Mouse (Mus musculus): ENCODE results near the gene AC124502.3. TPM values are rescaled to one million over a fixed set of nuclear protein-coding genes. Genes with fewer than 3 reads are reported as not detected.
A peak's percentile ranks its signal among the peaks of the same experiment; 100 is the strongest.

The AC124502.3 gene
- polyA plus RNA-seq, 1 experiment from 2014 or later: 1.2 TPM

DNA sequence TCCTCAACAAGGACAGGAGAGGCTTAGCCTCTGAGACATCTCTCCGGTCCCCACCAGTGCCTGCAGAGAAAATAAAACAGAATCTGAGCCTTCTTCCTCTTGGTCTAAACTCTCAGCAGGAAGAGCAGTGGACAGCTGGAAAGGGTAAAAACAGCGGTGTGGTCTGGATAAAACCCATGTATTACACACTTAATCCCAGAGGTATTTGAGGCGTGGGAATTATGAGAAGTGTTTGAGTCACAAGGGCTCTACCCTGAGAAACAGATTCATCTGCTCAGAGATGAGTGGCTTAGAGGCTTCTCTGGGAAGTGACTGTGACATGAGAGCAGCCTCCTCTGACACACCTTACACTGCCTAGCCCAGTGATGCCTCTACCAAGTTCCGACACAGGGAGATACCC lies 21.1 kb upstream of the AC124502.3 start:
- no peak overlapping the region for H3K27ac ChIP-seq (ENCODE audit: low read depth, low read length)
- no peaks in the 10 kb centered on the region for H3K36me3 ChIP-seq (ENCODE audit: control insufficient read depth, insufficient read depth, low read length)
- H3K4me3 ChIP-seq (ENCODE audit: low read depth, low read length): no peak overlapping the region
- no peaks in the 10 kb centered on the region for H3K4me1 ChIP-seq (ENCODE audit: control insufficient read depth, insufficient read depth, low read length)
- H3K27me3 ChIP-seq (replicated peaks; ENCODE audit: control insufficient read depth, insufficient read depth, low read length): no peaks in the 10 kb centered on the region; the same call in 1 of the 2 replicates
- no peak for ATAC-seq
- 88% methylated on average over 4 of the region's 4 CpGs for WGBS
- no peak for DNase-seq (ENCODE audit: low spot score)
- no peak overlapping the region for H3K9ac ChIP-seq (ENCODE audit: low read length)
- no peak overlapping the region for H3K4me2 ChIP-seq (ENCODE audit: low read length)
- H3K9me3 ChIP-seq (replicated peaks; ENCODE audit: control insufficient read depth, low read length): no peaks in the 10 kb centered on the region

DNA sequence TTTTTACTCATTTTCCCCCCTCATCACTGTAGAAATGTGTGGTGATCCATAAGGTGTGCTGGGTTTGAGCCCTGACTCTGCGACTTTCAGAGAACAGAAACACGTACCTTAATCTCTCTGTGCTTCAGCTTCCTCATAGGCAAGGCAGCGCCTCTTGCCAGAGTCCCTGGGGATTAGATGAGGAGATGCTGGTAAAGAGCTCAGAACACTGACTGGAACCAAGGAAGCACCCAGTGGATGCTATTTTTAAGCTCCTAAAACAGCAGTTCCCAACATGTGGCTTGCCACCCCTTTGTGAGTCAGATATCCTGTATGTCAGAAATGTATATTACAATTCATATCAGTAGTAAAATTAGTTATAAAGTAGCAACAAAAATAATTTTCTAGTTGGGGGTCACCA lies 20.5 kb upstream of the AC124502.3 start:
- DNase-seq (ENCODE audit: low spot score): no peak
- 83% methylated on average over 3 of the region's 3 CpGs for WGBS
- no peak for ATAC-seq
- H3K9me3 ChIP-seq (replicated peaks; ENCODE audit: control insufficient read depth, low read length): no peaks in the 10 kb centered on the region
- H3K9ac ChIP-seq (ENCODE audit: low read length): no peak overlapping the region
- no peak overlapping the region for H3K4me3 ChIP-seq (ENCODE audit: low read depth, low read length)
- H3K27ac ChIP-seq (ENCODE audit: low read depth, low read length): no peak overlapping the region
- no peaks in the 10 kb centered on the region; the same call in 1 of the 2 replicates for H3K27me3 ChIP-seq (replicated peaks; ENCODE audit: control insufficient read depth, insufficient read depth, low read length)
- no peak overlapping the region for H3K4me2 ChIP-seq (ENCODE audit: low read length)
- H3K36me3 ChIP-seq (ENCODE audit: control insufficient read depth, insufficient read depth, low read length): no peaks in the 10 kb centered on the region
- no peaks in the 10 kb centered on the region for H3K4me1 ChIP-seq (ENCODE audit: control insufficient read depth, insufficient read depth, low read length)

DNA sequence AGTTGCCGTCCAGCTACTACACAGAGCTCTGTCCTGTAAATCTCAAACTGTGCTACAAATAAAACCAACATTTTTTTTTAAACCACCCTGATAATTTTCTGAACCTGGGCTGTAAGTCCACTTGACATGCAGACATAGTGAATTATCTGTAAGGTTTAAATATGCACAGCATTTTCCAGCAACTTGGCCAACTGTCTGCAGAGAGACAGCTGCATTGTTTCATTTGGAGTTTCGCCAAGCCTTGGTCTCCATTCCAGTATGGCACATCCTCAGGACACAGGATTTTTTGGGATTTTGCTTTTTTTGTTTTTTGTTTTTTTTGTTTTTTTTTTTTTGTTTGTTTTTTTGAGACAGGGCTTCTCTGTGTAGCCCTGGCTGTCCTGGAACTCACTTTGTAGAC lies 17.3 kb upstream of the AC124502.3 start:
- Histone ChIP-seq H3K4me1 (ENCODE audit: control insufficient read depth, insufficient read depth, low read length) (no peaks in the 10 kb centered on the region), H3K27me3 (replicated peaks; ENCODE audit: control insufficient read depth, insufficient read depth, low read length) (no peaks in the 10 kb centered on the region; the same call in 1 of the 2 replicates), H3K36me3 (ENCODE audit: control insufficient read depth, insufficient read depth, low read length) (no peaks in the 10 kb centered on the region), H3K9me3 (replicated peaks; ENCODE audit: control insufficient read depth, low read length) (no peaks in the 10 kb centered on the region), H3K4me2 (ENCODE audit: low read length) (no peak overlapping the region), H3K27ac (ENCODE audit: low read depth, low read length) (no peak overlapping the region), H3K9ac (ENCODE audit: low read length) (no peak overlapping the region), H3K4me3 (ENCODE audit: low read depth, low read length) (no peak overlapping the region)
- ATAC-seq (no peak), DNase-seq (ENCODE audit: low spot score) (peak; percentile 33)
- WGBS: 75% methylated on average over 2 of the region's 2 CpGs

DNA sequence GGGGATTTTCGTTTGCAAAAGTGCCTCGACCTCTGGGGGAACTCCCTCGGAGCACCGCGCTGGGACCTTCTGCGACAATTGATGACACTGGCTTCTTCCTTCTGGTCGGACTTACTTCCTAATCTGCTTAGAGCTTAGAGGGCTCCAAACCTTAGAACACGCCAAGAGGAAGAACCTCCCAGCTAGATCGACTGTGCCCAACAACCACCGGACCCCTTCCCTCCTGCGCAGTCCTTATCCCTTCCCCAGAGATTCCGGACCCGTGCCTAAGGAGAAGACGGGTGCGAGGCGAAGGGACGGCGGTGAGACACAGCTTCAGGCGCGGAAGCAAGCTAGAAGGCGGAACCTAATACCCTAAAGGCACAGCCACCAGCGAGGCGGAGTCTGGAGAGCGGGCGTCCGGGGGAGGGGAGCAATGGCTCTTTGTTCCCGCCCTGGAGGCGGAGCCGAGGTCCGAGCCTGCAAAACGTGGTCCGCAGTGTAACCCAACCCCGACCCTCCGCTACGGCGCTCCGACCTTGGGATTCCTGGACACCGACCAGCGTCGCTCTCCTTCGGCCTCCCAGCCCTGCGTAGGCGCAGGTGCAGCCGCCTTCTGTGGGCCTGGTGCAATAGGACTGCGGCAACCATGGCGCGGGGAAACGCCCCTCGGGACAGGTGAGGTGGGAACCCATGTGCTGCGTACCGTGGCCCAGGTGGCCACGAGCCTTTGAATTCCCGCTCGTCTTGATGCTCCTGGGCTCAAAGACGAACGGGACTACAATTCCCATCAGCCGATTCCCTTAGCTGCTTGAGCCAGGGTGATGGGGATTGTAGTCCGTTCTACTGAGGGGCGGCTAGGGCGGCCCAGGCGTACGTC lies 14.8 kb upstream of the AC124502.3 start, which contains the start of gene Slc29a2:
Slc29a2 (plus strand) TSS at position 240 of the 859 bp plus-strand sequence.
- peak within 1 kb of the TSS; percentile 78 for H3K4me2 ChIP-seq (ENCODE audit: low read length)
- no peaks in the 10 kb centered on the region for H3K9me3 ChIP-seq (replicated peaks; ENCODE audit: control insufficient read depth, low read length)
- peak within 1 kb of the TSS; percentile 72 for H3K4me3 ChIP-seq (ENCODE audit: low read depth, low read length)
- H3K36me3 ChIP-seq (ENCODE audit: control insufficient read depth, insufficient read depth, low read length): peaks cover 15% of the 10 kb centered on the region
- DNase-seq (ENCODE audit: low spot score): peak; percentile 95
- peak within 1 kb of the TSS; percentile 84 for H3K9ac ChIP-seq (ENCODE audit: low read length)
- no peaks in the 10 kb centered on the region for H3K4me1 ChIP-seq (ENCODE audit: control insufficient read depth, insufficient read depth, low read length)
- WGBS: under 1% methylated on average over 62 of the region's 62 CpGs
- no peaks in the 10 kb centered on the region for H3K27me3 ChIP-seq (replicated peaks; ENCODE audit: control insufficient read depth, insufficient read depth, low read length)
- ATAC-seq: peak; percentile 94
- H3K27ac ChIP-seq (ENCODE audit: low read depth, low read length): peak within 1 kb of the TSS; percentile 89

DNA sequence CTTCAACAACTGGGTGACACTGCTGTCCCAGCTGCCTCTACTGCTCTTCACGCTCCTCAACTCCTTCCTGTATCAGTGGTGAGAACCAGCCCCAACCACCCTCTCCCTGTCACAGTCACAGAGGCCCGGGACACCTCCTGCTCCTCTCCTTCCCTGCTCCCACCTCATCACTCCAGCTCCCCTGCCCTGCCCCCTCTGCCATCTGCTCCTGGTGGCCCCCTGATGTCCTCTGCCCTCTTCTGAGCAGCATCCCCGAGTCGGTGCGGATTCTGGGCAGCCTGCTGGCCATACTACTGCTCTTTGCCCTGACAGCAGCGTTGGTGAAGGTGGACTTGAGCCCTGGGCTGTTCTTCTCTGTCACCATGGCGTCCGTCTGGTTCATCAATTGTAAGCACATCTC lies 12.6 kb upstream of the AC124502.3 start:
- no peak overlapping the region for H3K27ac ChIP-seq (ENCODE audit: low read depth, low read length)
- 90% methylated on average over 8 of the region's 8 CpGs for WGBS
- H3K4me2 ChIP-seq (ENCODE audit: low read length): no peak overlapping the region
- H3K4me3 ChIP-seq (ENCODE audit: low read depth, low read length): no peak overlapping the region
- ATAC-seq: no peak
- no peak overlapping the region for H3K9ac ChIP-seq (ENCODE audit: low read length)
- peaks cover 37% of the 10 kb centered on the region for H3K36me3 ChIP-seq (ENCODE audit: control insufficient read depth, insufficient read depth, low read length)
- no peaks in the 10 kb centered on the region for H3K27me3 ChIP-seq (replicated peaks; ENCODE audit: control insufficient read depth, insufficient read depth, low read length)
- H3K4me1 ChIP-seq (ENCODE audit: control insufficient read depth, insufficient read depth, low read length): no peaks in the 10 kb centered on the region
- H3K9me3 ChIP-seq (replicated peaks; ENCODE audit: control insufficient read depth, low read length): no peaks in the 10 kb centered on the region
- DNase-seq (ENCODE audit: low spot score): no peak

DNA sequence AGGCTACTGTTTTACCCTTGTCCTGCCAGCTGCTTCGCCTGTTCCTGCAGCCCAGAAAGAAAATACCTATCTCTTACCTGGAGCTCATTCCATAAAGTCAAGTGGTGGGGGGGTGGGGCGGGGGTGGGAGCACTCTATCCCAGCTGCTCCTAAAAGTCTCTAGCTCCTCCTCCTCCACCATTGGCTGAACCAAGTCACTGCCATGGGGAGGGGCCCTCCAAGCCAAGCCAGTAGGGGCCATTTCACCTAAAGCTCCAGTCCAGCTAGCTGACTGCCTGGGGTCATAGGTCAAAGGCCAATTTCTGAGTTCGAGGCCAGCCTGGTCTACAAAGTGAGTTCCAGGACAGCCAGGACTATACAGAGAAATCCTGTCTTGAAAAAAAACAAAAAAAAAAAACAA lies 6.0 kb upstream of the AC124502.3 start:
- Histone ChIP-seq H3K4me2 (ENCODE audit: low read length) (no peak overlapping the region), H3K36me3 (ENCODE audit: control insufficient read depth, insufficient read depth, low read length) (peaks cover 40% of the 10 kb centered on the region), H3K9ac (ENCODE audit: low read length) (no peak overlapping the region), H3K4me3 (ENCODE audit: low read depth, low read length) (no peak overlapping the region), H3K4me1 (ENCODE audit: control insufficient read depth, insufficient read depth, low read length) (peaks cover 2% of the 10 kb centered on the region; the same call in 1 of the 2 replicates), H3K27ac (ENCODE audit: low read depth, low read length) (no peak overlapping the region), H3K27me3 (replicated peaks; ENCODE audit: control insufficient read depth, insufficient read depth, low read length) (no peaks in the 10 kb centered on the region), H3K9me3 (replicated peaks; ENCODE audit: control insufficient read depth, low read length) (no peaks in the 10 kb centered on the region)
- DNase-seq (ENCODE audit: low spot score): no peak
- WGBS: 85% methylated on average over 3 of the region's 3 CpGs
- ATAC-seq: no peak

DNA sequence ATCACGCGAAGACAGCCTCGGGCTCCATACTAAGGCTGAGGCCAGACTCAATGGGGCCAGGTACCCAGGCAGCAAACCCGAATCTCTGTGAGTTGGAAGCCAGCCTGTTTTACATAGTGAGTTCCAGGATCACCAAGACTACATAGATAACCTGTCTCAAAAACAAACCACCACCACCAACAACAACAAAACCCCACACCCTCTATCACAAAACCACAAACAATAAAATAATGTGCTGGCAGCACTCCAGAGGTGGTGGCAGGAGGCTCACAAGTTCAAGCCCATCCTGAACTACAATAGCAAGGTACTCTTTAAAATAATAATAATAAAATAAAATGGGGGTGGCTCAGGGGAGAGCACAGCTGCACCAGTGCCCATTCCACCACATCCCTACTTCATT lies 2.1 kb upstream of the AC124502.3 start:
- DNase-seq (ENCODE audit: low spot score) (no peak), ATAC-seq (no peak)
- H3K27ac ChIP-seq (ENCODE audit: low read depth, low read length): no peak overlapping the region
- H3K27me3 ChIP-seq (replicated peaks; ENCODE audit: control insufficient read depth, insufficient read depth, low read length): no peaks in the 10 kb centered on the region
- H3K4me3 ChIP-seq (ENCODE audit: low read depth, low read length): no peak overlapping the region
- H3K4me1 ChIP-seq (ENCODE audit: control insufficient read depth, insufficient read depth, low read length): peaks cover 18% of the 10 kb centered on the region
- peaks cover 6% of the 10 kb centered on the region for H3K36me3 ChIP-seq (ENCODE audit: control insufficient read depth, insufficient read depth, low read length)
- H3K4me2 ChIP-seq (ENCODE audit: low read length): no peak overlapping the region
- WGBS: 77% methylated on average over 4 of the region's 4 CpGs
- H3K9ac ChIP-seq (ENCODE audit: low read length): no peak overlapping the region
- no peaks in the 10 kb centered on the region for H3K9me3 ChIP-seq (replicated peaks; ENCODE audit: control insufficient read depth, low read length)

DNA sequence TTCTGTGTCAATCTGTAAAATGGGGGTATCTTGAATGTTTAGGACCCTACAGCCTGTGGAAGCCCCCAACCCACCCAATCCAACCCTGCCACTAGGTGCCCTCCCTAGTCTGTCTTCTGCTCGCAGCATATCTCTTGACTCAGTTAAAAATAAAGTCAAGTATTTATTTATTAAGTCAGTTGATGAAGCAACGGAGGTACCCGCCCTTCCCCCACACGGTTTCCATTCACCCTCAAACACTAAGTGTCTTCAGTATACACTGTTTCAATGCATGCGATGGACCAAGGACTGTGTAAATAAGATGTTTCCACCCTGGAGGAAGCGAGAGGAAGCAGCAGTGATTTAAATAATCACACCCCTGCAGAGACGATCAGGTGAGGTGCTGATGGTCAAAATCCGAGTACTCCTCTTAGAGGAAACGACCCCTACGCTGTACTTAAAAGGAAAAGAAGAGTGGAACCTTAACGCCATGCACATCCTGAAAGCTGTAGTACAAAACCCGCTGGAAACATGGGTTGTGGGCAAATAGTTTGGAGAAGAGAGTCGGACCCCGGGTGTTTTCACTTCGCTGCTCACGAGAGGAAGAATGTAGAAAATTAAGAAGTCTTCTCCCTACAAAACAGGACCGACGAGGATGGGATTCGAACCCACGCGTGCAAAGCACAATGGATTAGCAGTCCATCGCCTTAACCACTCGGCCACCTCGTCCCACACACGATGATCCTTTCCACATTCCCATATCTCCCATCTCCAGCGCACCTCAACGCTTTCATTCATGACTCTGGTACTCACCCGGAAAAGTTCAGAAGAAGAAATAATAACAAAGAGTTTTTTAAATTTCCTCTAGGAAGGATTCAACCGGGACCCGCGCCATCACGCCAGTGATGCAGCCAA lies 766 bp upstream of the AC124502.3 start:
- peak; percentile 57 for ATAC-seq
- Histone ChIP-seq H3K9ac (ENCODE audit: low read length) (peak overlapping the region; percentile 92), H3K27ac (ENCODE audit: low read depth, low read length) (peak overlapping the region; percentile 86), H3K27me3 (replicated peaks; ENCODE audit: control insufficient read depth, insufficient read depth, low read length) (no peaks in the 10 kb centered on the region), H3K4me3 (ENCODE audit: low read depth, low read length) (peak overlapping the region; percentile 79), H3K36me3 (ENCODE audit: control insufficient read depth, insufficient read depth, low read length) (peaks cover 4% of the 10 kb centered on the region; the same call in 1 of the 2 replicates), H3K4me2 (ENCODE audit: low read length) (peak overlapping the region; percentile 98), H3K4me1 (ENCODE audit: control insufficient read depth, insufficient read depth, low read length) (peaks cover 22% of the 10 kb centered on the region), H3K9me3 (replicated peaks; ENCODE audit: control insufficient read depth, low read length) (no peaks in the 10 kb centered on the region)
- DNase-seq (ENCODE audit: low spot score): peak; percentile 92
- 4% methylated on average over 32 of the region's 32 CpGs for WGBS

Data from forebrain, embryonic 14.5 days (tissue).